Mouse (Mus musculus) ZHBTc4 (cell line): Measurements from ENCODE around the gene Gm5617.
"Not testable (repeated sequence)": the region's sequence is repeated elsewhere in the genome, so short reads cannot be mapped to it uniquely, and the experiment has no call there.

Experiments
- DNase-seq: peaks from one replicate; pipeline ENCODE4 v3.0.0-alpha.2; 2011; ENCODE audit warnings: low read depth, low spot score

Gene Gm5617

DNA sequence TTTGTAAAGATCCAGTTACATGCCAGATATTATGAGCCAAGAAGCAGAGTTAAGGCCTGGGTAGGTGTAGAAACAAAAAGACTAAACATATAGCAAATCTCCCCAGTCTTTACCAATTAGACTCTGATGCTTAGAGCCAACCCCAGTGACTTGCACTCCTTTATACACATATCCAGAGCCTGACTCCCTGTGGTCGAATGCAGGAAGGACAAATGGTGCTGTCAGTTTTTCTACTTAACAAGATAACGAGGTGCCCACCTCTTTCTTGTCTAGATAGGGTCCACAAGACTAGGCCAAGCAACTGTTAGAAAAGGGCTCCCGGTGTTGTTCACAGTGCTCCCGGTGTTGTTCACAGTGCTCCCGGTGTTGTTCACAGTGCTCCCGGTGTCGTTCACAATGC lies 6.0 kb downstream of the Gm5617 start:
- DNase-seq = peak; percentile 12

DNA sequence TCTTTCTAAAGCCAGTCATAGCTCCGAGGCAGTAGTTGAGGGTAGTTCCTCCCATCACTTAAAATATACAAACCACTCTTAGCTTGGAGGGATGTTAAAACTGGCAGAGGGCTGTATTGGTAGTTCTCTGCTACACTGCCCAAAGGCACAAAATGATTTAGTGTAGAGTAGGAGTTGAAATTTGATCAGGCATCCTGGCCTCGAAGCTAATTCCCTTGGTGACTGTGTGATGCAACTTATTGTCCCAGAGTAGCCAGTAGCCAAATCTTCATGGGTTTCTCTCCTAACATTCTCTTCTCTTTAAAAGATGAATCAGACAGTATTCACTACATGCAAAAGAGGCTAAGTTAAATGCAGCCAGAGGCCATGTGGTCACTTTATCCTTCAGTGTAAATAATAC lies 7.8 kb downstream of the Gm5617 start:
- DNase-seq = no peak

DNA sequence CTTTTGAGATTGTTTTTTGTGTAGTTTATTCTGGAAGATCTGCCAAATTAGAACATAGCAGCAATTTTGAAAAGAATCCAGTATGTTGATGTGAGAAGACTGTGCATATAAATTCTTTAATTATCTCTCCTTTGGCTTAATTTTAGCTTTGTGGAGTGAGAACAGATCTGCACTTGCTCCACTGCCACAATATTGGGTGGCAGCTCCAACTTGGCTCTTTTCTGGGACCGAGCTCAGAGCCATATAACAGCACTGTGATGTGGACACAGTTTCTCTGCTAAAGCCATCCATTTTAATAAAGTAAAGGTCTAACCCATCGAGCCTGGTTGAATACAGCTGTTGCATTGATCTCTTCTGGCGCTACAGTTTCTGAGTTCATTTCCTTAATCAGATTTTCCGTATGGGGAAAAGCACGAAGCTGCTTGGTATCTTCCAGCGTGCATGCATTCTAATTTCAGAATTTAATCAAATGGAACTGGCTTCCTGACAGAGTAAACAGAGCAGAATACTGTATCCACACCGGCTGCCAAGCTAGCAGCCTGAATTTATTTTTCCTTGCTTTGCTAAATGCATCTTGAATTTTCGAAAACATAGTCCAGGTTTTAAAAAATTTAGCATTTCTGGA lies 9.6 kb downstream of the Gm5617 start:
- DNase-seq = no peak

DNA sequence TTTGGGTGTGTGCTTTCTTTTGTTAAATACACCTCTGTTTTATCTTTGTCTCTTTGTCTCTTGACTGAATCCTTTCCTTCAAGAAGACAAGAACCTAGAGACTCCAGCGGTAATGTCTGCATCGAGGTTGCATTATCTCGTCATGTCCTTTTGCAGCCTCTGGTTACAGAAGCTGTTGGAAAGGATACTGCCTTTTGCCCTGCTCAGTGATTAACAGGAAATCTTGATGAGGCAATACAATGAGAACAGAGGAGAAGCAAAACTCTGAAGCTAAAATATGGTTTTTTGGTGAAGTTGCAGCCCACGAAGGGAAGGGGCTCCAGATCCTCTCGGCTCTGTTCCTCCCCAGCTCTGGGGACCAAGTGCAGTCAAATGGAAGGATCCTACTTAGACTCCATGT lies 14.9 kb downstream of the Gm5617 start:
- no peak for DNase-seq

DNA sequence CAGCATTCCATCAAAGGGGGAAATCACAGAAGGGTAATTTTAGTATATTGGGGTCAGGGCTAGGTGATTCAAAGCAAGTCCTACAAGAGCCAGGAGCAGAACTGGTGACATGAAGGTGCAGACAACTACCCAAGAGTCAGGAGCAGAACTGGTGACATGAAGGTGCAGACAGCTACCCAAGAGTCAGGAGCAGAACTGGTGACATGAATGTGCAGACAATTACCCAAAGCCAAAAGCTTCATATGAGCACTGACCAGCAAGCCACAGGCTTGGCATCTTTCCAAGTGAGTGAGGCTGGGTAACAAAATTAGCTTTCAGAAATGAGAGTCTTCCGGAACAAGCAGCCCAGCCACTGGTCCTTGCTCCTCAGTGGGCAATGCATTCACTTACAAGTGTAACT lies 20.1 kb downstream of the Gm5617 start:
- no peak for DNase-seq

DNA sequence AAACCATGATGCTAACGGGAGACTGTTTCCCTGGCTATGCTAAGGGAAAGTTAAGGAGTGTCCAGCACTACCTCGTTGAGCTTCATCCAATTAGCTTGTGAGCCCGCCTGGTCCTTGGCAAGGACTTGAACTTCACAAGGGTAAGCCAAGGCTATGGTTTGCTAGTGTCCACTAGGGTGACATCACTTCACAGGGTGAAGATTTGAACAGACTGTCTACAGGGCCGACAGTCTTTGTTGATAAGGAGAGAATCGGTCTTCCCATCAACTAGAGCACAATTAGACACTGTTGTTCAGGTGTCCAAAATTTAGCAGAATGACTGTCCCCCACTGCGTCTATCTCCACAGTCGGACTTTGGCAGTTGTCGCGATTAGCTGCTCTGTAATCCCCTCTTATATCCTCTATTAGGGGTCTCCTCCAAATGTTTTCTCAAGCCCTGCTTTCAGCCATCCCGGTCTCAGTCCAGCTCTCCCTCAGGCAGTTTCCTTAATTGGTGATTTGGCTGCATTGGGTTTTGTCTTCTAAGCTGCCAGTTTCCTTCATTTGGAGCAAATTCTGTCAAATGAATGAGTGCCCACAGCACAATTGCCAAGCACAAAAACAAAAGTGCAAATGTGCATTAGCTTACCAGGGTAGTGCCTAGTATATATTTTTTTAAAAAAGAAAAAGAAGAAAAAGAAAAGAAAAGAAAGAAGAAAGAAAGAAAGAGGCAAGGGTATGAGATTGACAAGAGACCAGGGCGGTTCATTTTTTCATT lies 21.6 kb downstream of the Gm5617 start:
- no peak for DNase-seq

DNA sequence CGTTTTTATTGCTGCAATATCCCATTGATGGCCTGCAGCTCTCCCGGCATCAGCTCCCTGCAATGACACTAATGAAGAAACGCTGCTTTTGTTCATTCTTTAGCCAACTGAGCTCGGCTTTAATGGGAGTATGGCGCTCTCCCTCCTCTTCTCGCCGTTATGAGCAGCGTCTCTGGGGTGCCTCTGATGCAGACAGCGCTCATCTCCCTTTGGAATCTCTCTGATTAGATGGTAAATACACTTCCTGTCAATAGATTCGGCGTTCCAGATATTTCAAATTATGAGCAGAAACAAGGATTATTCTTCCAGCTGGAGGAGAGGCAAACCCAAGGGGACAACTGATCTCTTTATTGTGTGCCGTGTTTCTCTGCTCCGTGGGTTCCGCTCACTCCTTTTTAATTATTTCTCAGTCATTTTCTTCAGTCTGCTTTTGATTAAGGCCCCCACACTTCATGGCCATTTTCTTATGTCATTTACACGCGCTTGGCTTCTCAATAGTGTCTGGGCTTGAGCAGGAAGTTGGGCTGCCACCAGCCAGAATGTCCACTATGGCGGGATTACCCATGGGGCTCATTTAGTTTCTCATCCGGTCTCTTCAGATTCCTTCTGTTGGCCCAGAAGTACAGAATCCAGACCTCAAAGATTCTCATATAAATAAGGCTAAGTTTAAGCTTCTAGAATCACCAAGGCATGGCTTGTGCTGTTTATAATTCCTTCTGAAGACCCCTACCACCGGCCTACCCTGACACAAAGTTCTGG lies 22.3 kb downstream of the Gm5617 start:
- DNase-seq = no peak

DNA sequence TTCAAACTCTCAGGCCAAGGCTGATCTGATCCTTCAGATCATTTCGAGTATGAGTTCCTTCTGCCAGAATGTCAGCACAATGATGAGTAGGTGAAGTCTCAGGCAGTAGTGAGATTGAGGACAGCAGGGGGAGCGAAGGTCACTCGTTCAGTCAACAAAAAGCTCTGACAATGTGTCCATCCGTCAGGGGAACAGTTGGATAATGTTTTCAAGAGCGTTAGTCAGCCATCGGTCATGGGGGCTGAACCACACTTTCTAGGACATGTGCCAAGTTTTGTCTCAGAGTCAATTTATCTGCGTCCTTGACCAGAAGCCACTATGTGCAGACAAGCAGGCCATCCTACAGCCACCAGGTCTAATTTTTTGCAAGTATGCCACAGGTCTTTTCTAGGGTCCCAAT lies 25.2 kb downstream of the Gm5617 start:
- not testable (repeated sequence) for DNase-seq

DNA sequence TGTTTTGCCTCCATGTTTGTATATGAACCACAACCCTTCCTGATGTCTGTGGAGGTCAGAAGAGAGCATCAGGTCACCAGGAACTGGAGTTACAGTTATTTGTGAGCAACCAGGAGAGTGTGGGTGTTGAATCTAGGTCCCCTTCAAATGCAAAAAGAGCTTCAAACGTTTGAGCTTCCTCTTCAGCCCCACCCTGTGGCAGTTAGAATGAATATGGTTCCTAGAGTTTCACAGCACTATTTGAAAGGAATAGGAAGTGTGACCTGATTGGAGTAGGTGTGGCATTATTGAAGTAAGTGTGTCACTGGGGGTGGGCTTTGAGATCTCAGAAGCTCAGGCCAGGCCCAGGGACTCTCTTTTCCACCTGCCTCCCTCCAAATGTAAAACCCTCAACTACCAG lies 30.3 kb downstream of the Gm5617 start:
- DNase-seq = peak; percentile 24

DNA sequence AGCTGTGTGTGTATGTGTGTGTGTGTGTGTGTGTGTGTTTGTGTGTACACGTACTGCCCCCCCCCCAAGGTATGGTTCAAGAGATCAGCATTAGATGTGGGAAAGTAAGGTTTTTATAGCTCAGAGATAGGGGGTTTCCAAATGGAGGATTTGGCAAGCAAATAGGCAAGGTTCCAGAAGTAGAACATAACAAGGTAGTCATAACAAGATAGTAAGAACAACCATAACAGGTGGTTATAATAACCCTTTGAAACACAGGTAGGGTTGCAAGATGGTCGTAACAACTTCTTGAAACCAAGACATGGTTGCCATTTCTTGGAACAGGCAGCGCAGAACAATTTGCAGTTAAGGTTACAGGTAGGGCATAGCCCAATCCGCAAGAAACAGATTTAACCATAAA lies 31.3 kb downstream of the Gm5617 start:
- DNase-seq = no peak

DNA sequence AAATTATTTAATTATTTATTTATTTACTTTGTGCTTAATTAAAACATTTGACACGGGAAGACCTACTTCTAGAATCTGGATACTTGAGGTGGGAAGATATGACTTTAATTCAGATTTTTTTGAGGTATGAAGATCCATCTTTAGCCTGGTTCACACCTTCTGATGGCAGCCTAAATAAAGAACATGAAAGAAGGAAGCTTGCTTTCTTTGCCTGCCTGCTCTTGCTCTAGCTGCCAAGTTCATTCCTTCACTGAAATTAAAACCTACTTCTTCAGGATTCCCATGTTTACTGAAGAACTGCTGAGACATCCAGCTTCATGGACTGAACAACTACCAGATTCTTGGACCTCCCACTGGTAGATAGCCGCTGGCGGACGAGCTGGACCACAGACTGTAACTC lies 36.1 kb downstream of the Gm5617 start:
- DNase-seq = no peak

DNA sequence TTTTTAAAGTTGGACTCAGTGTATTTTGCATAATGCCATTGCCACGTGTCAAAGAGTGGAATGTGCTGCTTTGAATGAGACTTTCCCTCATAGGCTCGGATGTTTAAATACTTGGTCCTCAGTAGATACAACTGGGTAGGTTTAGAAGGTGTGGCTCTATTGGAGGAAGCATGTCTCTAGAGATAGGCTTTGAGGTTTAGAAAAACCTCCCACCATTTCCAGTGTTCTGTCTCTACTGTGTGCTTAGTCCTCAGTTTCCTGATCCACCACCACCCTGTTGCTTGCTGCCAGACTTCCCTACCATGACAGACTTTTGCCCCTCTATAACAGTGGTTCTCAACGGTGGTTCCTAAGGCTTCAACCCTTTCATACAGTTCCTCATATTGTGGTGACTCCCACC lies 37.0 kb downstream of the Gm5617 start:
- DNase-seq = no peak

DNA sequence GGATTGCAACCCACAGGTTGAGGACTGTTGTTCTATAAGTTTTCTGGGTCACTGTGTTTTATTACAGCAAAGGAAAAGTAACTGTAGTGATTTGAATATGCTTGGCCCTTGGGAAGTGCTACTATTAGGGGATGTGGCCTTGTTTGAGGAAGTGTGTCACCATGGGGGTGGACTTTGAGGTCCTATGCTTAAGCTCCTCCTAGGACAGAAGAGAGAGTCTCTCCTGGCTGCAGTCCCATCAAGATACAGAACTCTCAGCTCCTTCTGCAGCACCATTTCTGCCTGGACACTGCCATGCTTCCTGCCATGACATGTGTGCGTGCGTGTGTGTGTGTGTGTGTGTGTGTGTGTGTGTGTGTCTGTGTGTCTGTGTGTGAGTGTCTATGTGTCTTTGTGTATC lies 37.5 kb downstream of the Gm5617 start:
- no peak for DNase-seq

DNA sequence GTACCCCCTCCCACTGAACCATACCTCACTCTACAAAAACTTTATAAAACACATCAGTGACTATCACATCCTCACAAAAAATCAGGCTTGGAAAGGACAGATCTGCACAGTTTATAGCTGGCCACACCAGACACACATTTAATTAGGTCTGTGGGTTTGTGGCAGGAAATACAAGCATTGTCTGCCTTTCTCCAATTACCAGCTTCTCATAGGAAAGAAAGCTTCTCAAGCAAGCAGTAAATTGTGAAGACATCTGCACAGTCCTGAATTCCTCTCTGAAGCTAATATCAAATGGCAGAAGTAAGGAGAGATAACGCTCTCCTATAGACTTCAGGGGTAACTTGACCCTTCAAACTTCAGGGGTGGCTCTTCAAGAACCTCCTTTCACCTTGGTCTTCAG lies 41.2 kb downstream of the Gm5617 start:
- DNase-seq = no peak

DNA sequence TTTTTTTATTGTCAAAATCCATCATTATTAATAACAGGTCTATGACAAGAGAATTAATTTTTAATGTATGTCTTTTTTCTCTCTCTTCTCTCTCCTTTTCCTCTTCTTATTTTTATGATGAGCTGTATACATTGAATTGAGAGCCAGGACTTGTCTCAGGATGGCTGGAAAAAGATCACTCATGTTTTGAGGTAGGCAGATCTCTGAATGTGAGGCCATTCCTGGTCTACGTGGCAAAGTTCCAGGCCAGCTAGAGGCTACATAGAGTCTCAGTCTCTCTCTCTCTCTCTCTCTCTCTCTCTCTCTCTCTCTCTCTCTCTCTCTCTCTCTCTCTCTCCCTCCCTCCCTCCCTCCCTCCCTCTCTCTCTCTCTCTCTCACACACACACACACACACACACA lies 42.4 kb downstream of the Gm5617 start:
- DNase-seq = not testable (repeated sequence)

DNA sequence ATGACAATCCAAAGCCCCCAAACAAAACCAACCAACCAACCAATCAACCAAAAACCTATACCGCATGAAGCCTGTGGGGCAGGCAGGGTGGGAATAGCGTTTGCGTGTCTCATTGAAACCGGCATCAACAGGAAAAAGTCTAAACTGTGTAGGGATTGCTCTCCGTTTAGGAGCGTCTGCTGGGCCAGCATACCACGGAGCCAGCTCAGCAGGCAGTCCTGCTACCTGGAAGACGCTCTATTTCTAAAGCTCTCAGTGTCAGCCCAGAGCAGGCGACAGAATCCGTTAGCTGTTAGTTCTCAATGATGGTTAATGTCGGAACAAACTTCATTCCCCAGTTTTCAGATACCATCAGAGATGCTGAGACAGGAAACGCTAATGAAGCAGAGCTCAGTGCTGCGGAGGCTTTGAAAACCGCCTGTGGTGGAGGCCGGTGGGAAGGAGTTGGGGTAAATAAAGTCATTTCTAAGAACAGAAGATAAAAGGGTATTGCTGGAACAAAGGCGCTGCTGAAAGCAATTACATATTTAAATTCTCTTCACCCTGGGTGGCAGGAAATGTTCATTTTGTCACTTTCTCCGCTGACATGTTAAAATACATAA lies 42.9 kb downstream of the Gm5617 start:
- DNase-seq = peak; percentile 53

DNA sequence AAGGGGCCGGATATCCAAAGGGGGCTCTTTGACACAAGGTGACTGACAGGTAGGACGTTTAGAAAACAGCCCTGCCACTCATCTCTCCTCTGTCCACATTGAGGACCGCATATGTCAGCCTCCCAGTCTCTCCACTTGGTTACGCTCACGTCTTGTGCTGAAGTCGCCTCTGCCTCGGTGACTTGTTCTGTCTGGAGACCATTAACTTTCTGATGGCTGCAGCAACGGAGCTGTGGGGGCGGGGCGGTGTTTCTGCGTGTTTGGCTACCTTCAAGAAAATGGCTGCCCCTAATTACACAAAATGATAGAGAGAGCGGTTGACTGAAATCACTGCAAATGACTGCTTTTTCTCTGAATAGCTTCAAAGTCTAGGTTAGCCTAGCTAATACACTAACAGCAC lies 43.4 kb downstream of the Gm5617 start:
- DNase-seq = peak; percentile 81
